Mouse (Mus musculus): ENCODE measurements around the gene Fam53b. TPM values are rescaled to one million over a fixed set of nuclear protein-coding genes. Genes with fewer than 3 reads are reported as not detected.

Fam53b gene
- polyA plus RNA-seq, 2 experiments, result 12.9 to 20.0 TPM

GRCm38 (mm10) chr7:132765629-132766186 is 48.0 kb downstream of the Fam53b start:
- peak overlapping the region; percentile 73 for H3K4me2 ChIP-seq (ENCODE audit: low read depth)
- no peaks in the 10 kb centered on the region for H3K27me3 ChIP-seq (ENCODE audit: control insufficient read depth, insufficient read depth, low read length)
- H3K27ac ChIP-seq, result peak overlapping the region; percentile 85
- peak; percentile 67 for ATAC-seq (ENCODE audit: insufficient read depth)
- H3K4me1 ChIP-seq (replicated peaks; ENCODE audit: control insufficient read depth in 2 of 2, insufficient read depth in 2 of 2, low read length in 1 of 2), result peaks cover 58 to 63% of the 10 kb centered on the region in 2 experiments
- H3K36me3 ChIP-seq (replicated peaks; ENCODE audit: control insufficient read depth, insufficient read depth, low read depth), result peaks cover 70% of the 10 kb centered on the region
- H3K9ac ChIP-seq (replicated peaks), result peak overlapping the region; percentile 53
- no peak for DNase-seq (ENCODE audit: low read depth in 3 of 3, low spot score in 3 of 3)
- peak overlapping the region; percentile 2 to 3; a peak in 2 of 4 replicates for H3K4me3 ChIP-seq (ENCODE audit: insufficient read depth in 1 of 2, low read depth in 2 of 2, low read length in 2 of 2)
- no peak for TF ChIP-seq EP300 (IDR thresholded peaks at IDR 0.05; ENCODE audit: low read depth)
- TF ChIP-seq CTCF (IDR thresholded peaks at IDR 0.05; ENCODE audit: low read depth), result no peak
- no peaks in the 10 kb centered on the region for H3K9me3 ChIP-seq (ENCODE audit: control insufficient read depth, low read length)
- WGBS (ENCODE audit: insufficient replicate concordance), result 44% methylated on average over 3 of the region's 3 CpGs

GRCm38 (mm10) chr7:132764896-132765491 is 48.7 kb downstream of the Fam53b start:
- Histone ChIP-seq H3K9ac (replicated peaks) (no peak overlapping the region), H3K4me1 (replicated peaks; ENCODE audit: control insufficient read depth in 2 of 2, insufficient read depth in 2 of 2, low read length in 1 of 2) (peaks cover 52 to 56% of the 10 kb centered on the region in 2 experiments), H3K4me3 (ENCODE audit: insufficient read depth in 1 of 2, low read depth in 2 of 2, low read length in 2 of 2) (no peak overlapping the region), H3K27me3 (ENCODE audit: control insufficient read depth, insufficient read depth, low read length) (no peaks in the 10 kb centered on the region), H3K9me3 (ENCODE audit: control insufficient read depth, low read length) (no peaks in the 10 kb centered on the region), H3K27ac (peak overlapping the region; percentile 85), H3K36me3 (replicated peaks; ENCODE audit: control insufficient read depth, insufficient read depth, low read depth) (peaks cover 66% of the 10 kb centered on the region), H3K4me2 (ENCODE audit: low read depth) (no peak overlapping the region; the same call in 1 of the 2 replicates)
- no peak for TF ChIP-seq CTCF (IDR thresholded peaks at IDR 0.05; ENCODE audit: low read depth)
- no peak for TF ChIP-seq EP300 (IDR thresholded peaks at IDR 0.05; ENCODE audit: low read depth)
- no peak for DNase-seq (ENCODE audit: low read depth in 3 of 3, low spot score in 3 of 3)
- WGBS (ENCODE audit: insufficient replicate concordance), result 68% methylated on average over 4 of the region's 4 CpGs
- ATAC-seq (ENCODE audit: insufficient read depth), result no peak

GRCm38 (mm10) chr7:132764314-132764713 is 49.4 kb downstream of the Fam53b start:
- Histone ChIP-seq H3K27ac (peak overlapping the region; percentile 34; the same call in 1 of the 2 replicates), H3K4me3 (ENCODE audit: insufficient read depth in 1 of 2, low read depth in 2 of 2, low read length in 2 of 2) (no peak overlapping the region), H3K27me3 (ENCODE audit: control insufficient read depth, insufficient read depth, low read length) (no peaks in the 10 kb centered on the region), H3K9me3 (ENCODE audit: control insufficient read depth, low read length) (no peaks in the 10 kb centered on the region), H3K4me2 (ENCODE audit: low read depth) (no peak overlapping the region), H3K9ac (replicated peaks) (no peak overlapping the region), H3K36me3 (replicated peaks; ENCODE audit: control insufficient read depth, insufficient read depth, low read depth) (peaks cover 67% of the 10 kb centered on the region), H3K4me1 (replicated peaks; ENCODE audit: control insufficient read depth in 2 of 2, insufficient read depth in 2 of 2, low read length in 1 of 2) (peaks cover 45 to 49% of the 10 kb centered on the region in 2 experiments)
- DNase-seq (ENCODE audit: low read depth in 3 of 3, low spot score in 3 of 3) (no peak), ATAC-seq (ENCODE audit: insufficient read depth) (no peak)
- TF ChIP-seq CTCF (IDR thresholded peaks at IDR 0.05; ENCODE audit: low read depth) (no peak), EP300 (IDR thresholded peaks at IDR 0.05; ENCODE audit: low read depth) (no peak)
- 92% methylated on average over 4 of the region's 4 CpGs for WGBS (ENCODE audit: insufficient replicate concordance)

GRCm38 (mm10) chr7:132763911-132764310 is 49.8 kb downstream of the Fam53b start:
- Histone ChIP-seq H3K36me3 (replicated peaks; ENCODE audit: control insufficient read depth, insufficient read depth, low read depth) (peaks cover 71% of the 10 kb centered on the region), H3K4me1 (replicated peaks; ENCODE audit: control insufficient read depth in 2 of 2, insufficient read depth in 2 of 2, low read length in 1 of 2) (peaks cover 41 to 45% of the 10 kb centered on the region in 2 experiments), H3K9me3 (ENCODE audit: control insufficient read depth, low read length) (no peaks in the 10 kb centered on the region), H3K4me3 (ENCODE audit: insufficient read depth in 1 of 2, low read depth in 2 of 2, low read length in 2 of 2) (no peak overlapping the region), H3K4me2 (ENCODE audit: low read depth) (no peak overlapping the region), H3K27me3 (ENCODE audit: control insufficient read depth, insufficient read depth, low read length) (no peaks in the 10 kb centered on the region), H3K9ac (replicated peaks) (no peak overlapping the region), H3K27ac (peak overlapping the region; percentile 34)
- no peak for DNase-seq (ENCODE audit: low read depth in 3 of 3, low spot score in 3 of 3)
- ATAC-seq (ENCODE audit: insufficient read depth), result no peak
- no peak for TF ChIP-seq CTCF (IDR thresholded peaks at IDR 0.05; ENCODE audit: low read depth)
- TF ChIP-seq EP300 (IDR thresholded peaks at IDR 0.05; ENCODE audit: low read depth), result no peak
- 86% methylated on average over 5 of the region's 5 CpGs for WGBS (ENCODE audit: insufficient replicate concordance)

- Histone ChIP-seq H3K9me3 (ENCODE audit: control insufficient read depth, low read length) (no peaks in the 10 kb centered on the region), H3K9ac (replicated peaks) (no peak overlapping the region), H3K4me2 (ENCODE audit: low read depth) (no peak overlapping the region), H3K4me1 (replicated peaks; ENCODE audit: control insufficient read depth in 2 of 2, insufficient read depth in 2 of 2, low read length in 1 of 2) (peaks cover 35 to 39% of the 10 kb centered on the region in 2 experiments), H3K27me3 (ENCODE audit: control insufficient read depth, insufficient read depth, low read length) (no peaks in the 10 kb centered on the region), H3K36me3 (replicated peaks; ENCODE audit: control insufficient read depth, insufficient read depth, low read depth) (peaks cover 72% of the 10 kb centered on the region), H3K4me3 (ENCODE audit: insufficient read depth in 1 of 2, low read depth in 2 of 2, low read length in 2 of 2) (no peak overlapping the region), H3K27ac (no peak overlapping the region)
- ATAC-seq (ENCODE audit: insufficient read depth), result no peak
- TF ChIP-seq EP300 (IDR thresholded peaks at IDR 0.05; ENCODE audit: low read depth) (no peak), CTCF (IDR thresholded peaks at IDR 0.05; ENCODE audit: low read depth) (no peak)
- WGBS (ENCODE audit: insufficient replicate concordance), result 82% methylated on average over 6 of the region's 6 CpGs
- DNase-seq (ENCODE audit: low read depth in 3 of 3, low spot score in 3 of 3), result no peak
These were observed 50.3 kb downstream of the Fam53b start for GRCm38 (mm10) chr7:132763351-132763750.

Measured in liver, embryonic 14.5 days (tissue).